In genomic region chr7:137603039-137603438, GRCm38 (mm10) we compare ENCODE assay signal across 9 mouse cellular contexts.
DNase-seq lines count a peak whose midpoint lies in the region; ATAC-seq and TF ChIP-seq lines count a peak whose summit lies in the region.
"Had no signal": no experiment of that assay in that cellular context is flagged by ENCODE, and none has a peak within 500 bp of the region (broad histone marks: within the 10 kb centered on the region; RNA-seq: fewer than 3 reads in every experiment).

No protein-coding gene starts in this region.

- H3K27ac ChIP-seq in cerebellum, adult 2 months (ENCODE audit: insufficient read depth, low read length), result no peak overlapping the region
- H3K27ac ChIP-seq in midbrain, embryonic 13.5 days, result no peak overlapping the region
- H3K27ac ChIP-seq in spleen, adult 2 months (ENCODE audit: insufficient read depth, low read length), result no peak overlapping the region
- H3K27ac ChIP-seq: limb, embryonic 15.5 days had no signal

- peak; percentile 77 for ATAC-seq in midbrain, embryonic 13.5 days
- no peak for ATAC-seq in erythroid progenitor cell, adult 5-6 weeks (replicated peaks; ENCODE audit: low FRiP score, poor library complexity, severe bottlenecking)

- H3K4me1 ChIP-seq in cerebellum, adult 2 months (ENCODE audit: control insufficient read depth, insufficient read depth, low read length), result no peaks in the 10 kb centered on the region
- H3K4me1 ChIP-seq in midbrain, embryonic 13.5 days (replicated peaks), result no peaks in the 10 kb centered on the region
- H3K4me1 ChIP-seq in spleen, adult 2 months (ENCODE audit: control insufficient read depth, insufficient read depth, insufficient read length), result no peaks in the 10 kb centered on the region
- H3K4me1 ChIP-seq: limb, embryonic 15.5 days had no signal

- no peaks in the 10 kb centered on the region for H3K36me3 ChIP-seq in midbrain, embryonic 13.5 days
- no peaks in the 10 kb centered on the region for H3K36me3 ChIP-seq in spleen, adult 2 months (ENCODE audit: control insufficient read depth, insufficient read depth, low read length)
- H3K36me3 ChIP-seq: limb, embryonic 15.5 days had no signal

- no peak overlapping the region for H3K9ac ChIP-seq in midbrain, embryonic 13.5 days (replicated peaks)
- H3K9ac ChIP-seq: limb, embryonic 15.5 days had no signal

- H3K4me2 ChIP-seq in midbrain, embryonic 13.5 days (replicated peaks), result no peak overlapping the region
- H3K4me2 ChIP-seq: limb, embryonic 15.5 days had no signal

- H3K4me3 ChIP-seq in cerebellum, adult 2 months (replicated peaks; ENCODE audit: insufficient read depth, low read depth, low read length), result no peak overlapping the region
- H3K4me3 ChIP-seq in midbrain, embryonic 13.5 days (replicated peaks), result no peak overlapping the region
- H3K4me3 ChIP-seq in spleen, adult 2 months (ENCODE audit: extremely low read depth, insufficient read depth, insufficient read length), result no peak overlapping the region
- H3K4me3 ChIP-seq: limb, embryonic 15.5 days had no signal

- intact Hi-C loops in left cerebral cortex, postnatal 14 days (cut with DNase I), result loop anchor here (5.0 to 10.0 kb wide), 4 partner anchors 179 to 1232 kb away; no protein-coding TSS in a partner anchor

- TF ChIP-seq CTCF in cerebellum, adult 2 months (IDR thresholded peaks at IDR 0.05; ENCODE audit: borderline replicate concordance, insufficient read depth, low read depth, low read length), result peak; percentile 94
- peak; percentile 68 for TF ChIP-seq CTCF in spleen, adult 2 months (IDR thresholded peaks at IDR 0.05; ENCODE audit: extremely low read depth, insufficient read depth, insufficient read length, insufficient replicate concordance)

- 13% methylated on average over 8 of the region's 8 CpGs for WGBS in cerebellum, adult 2 months
- WGBS in midbrain, embryonic 13.5 days, result 6% methylated on average over 8 of the region's 8 CpGs
- WGBS in spleen, adult 2 months, result 21% methylated on average over 8 of the region's 8 CpGs

- peak; percentile 53 to 67 for DNase-seq in adrenal gland, adult 18-20 months (ENCODE audit: low spot score in 2 of 2)
- peak; percentile 60 to 70 for DNase-seq in cerebellum, adult 2 months
- peak; percentile 21 to 89 for DNase-seq in frontal cortex, adult 2 months (ENCODE audit: extremely low spot score in 1 of 2, low spot score in 1 of 2)
- peak; percentile 64 for DNase-seq in kidney, adult 18-20 months
- peak; percentile 75 to 84 for DNase-seq in left cerebral cortex, postnatal 14 days (ENCODE audit: low spot score in 2 of 2)
- DNase-seq in spleen, adult 2 months (ENCODE audit: low read depth in 1 of 2, low spot score in 2 of 2), result peak; percentile 25 to 65

- H3K9me3 ChIP-seq in midbrain, embryonic 13.5 days, result no peaks in the 10 kb centered on the region
- H3K9me3 ChIP-seq: limb, embryonic 15.5 days had no signal

- H3K27me3 ChIP-seq in cerebellum, adult 2 months (ENCODE audit: control insufficient read depth, insufficient read depth, low read length), result no peaks in the 10 kb centered on the region; the same call in 1 of the 2 replicates
- peaks cover 4% of the 10 kb centered on the region; the same call in 1 of the 2 replicates for H3K27me3 ChIP-seq in midbrain, embryonic 13.5 days
- H3K27me3 ChIP-seq in spleen, adult 2 months (ENCODE audit: control insufficient read depth, insufficient read depth, low read length), result no peaks in the 10 kb centered on the region

- TF ChIP-seq POLR2A in cerebellum, adult 2 months (IDR thresholded peaks at IDR 0.05; ENCODE audit: borderline replicate concordance, insufficient read depth, low read length), result no peak
- no peak for TF ChIP-seq POLR2A in spleen, adult 2 months (IDR thresholded peaks at IDR 0.05; ENCODE audit: low read depth, low read length)
